Mouse (Mus musculus) testis, adult 2 months (tissue): ENCODE data around the gene Dnm3. TPM values are rescaled to one million over a fixed set of nuclear protein-coding genes. Genes with fewer than 3 reads are reported as not detected.

ENCODE experiments used
- H3K27ac ChIP-seq: fragments of 200-500 bp; 2 replicates; pipeline ENCODE4 v1.5.1; 2012; ENCODE audit warnings: low read depth, low read length; ENCODE audit not compliant: control insufficient read depth, insufficient read depth
- H3K27me3 ChIP-seq: fragments of 200-500 bp; 2 replicates; pipeline ENCODE4 v1.6.1; 2012; ENCODE audit warnings: mild to moderate bottlenecking, low read length, moderate library complexity; ENCODE audit not compliant: control insufficient read depth, insufficient read depth
- H3K36me3 ChIP-seq: fragments of 200-500 bp; 2 replicates; pipeline ENCODE4 v1.6.1; 2012; ENCODE audit warnings: mild to moderate bottlenecking, low read length; ENCODE audit not compliant: control insufficient read depth, insufficient read depth
- H3K4me1 ChIP-seq: fragments of 200-500 bp; 2 replicates; pipeline ENCODE4 v1.6.1; 2012; ENCODE audit warnings: low read length; ENCODE audit not compliant: control insufficient read depth, insufficient read depth
- H3K4me3 ChIP-seq: fragments of 200-500 bp; 2 replicates; pipeline ENCODE4 v1.5.1; 2012; ENCODE audit warnings: low read depth, mild to moderate bottlenecking, low read length, moderate library complexity, mixed read lengths; ENCODE audit not compliant: control insufficient read depth
- CTCF ChIP-seq: fragments of 200-500 bp; IDR thresholded peaks from 2 replicates; pipeline ENCODE4 v1.5.1; 2012; ENCODE audit warnings: low read depth, mild to moderate bottlenecking, inconsistent platforms, low read length, moderate library complexity; ENCODE audit not compliant: control insufficient read depth, insufficient read depth, insufficient replicate concordance
- POLR2A ChIP-seq: fragments of 200-500 bp; IDR thresholded peaks from 2 replicates; pipeline ENCODE4 v1.6.1; 2012; ENCODE audit warnings: low read depth, mild to moderate bottlenecking, inconsistent platforms, low read length, moderate library complexity; ENCODE audit not compliant: control insufficient read depth
- polyA plus RNA-seq: library from polyadenylated mRNA; depleted of rRNA; stranded (reverse); fragments of >200 nt; gene quantifications from 2 replicates; pipeline ENCODE4 v1.2.3, GENCODE M21; 2012

Dnm3 gene
- polyA plus RNA-seq, 1 experiment: 13.8 TPM

DNA sequence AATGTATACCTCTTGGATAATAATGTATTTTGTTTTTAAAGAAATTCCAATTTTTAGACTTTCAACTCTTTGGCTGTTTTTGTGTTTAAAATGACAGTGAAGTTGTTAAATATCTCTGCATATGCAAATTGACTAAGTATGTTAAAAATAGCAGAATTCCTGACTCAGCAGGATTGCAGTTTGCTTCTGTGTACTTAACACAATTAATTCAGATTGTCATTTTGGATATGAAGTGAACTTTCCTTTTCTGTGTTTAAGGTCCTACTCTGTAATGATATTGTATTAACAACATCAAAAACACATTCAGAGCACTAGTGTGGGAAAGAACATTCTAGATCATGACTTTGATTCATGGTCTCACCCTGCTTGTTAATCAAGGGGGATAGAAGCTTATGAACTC, 255.5 kb downstream of the Dnm3 start:
- H3K4me3 ChIP-seq: no peak overlapping the region
- H3K27ac ChIP-seq: no peak overlapping the region
- H3K27me3 ChIP-seq: no peaks in the 10 kb centered on the region
- no peak for TF ChIP-seq CTCF
- no peak for TF ChIP-seq POLR2A
- H3K36me3 ChIP-seq: no peaks in the 10 kb centered on the region
- H3K4me1 ChIP-seq: peaks cover 3% of the 10 kb centered on the region

DNA sequence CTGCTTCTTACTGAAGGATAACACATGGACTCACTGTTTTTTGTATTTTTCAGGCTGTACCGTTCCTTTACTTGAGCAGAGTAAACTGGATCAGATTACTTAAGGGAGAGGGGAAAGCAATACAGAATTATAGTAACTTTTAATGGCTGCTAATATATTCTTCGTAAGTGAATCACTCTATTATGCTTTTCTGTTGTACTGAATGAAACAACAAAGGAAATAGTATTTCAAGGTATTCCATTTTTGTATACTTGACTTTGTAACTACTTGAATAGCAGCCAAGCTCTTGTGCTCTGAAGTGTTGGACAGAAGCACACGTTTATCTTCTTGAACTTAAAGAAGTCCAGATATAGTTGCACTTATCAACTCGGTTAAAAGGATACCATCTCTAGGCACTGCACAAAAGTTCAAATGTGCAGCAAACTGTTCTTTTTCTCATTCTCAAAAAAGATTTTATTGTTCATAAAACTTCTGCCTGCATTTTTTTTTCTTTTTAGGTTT, 256.0 kb downstream of the Dnm3 start:
- Histone ChIP-seq H3K27ac (no peak overlapping the region), H3K4me3 (no peak overlapping the region)
- TF ChIP-seq CTCF (no peak), POLR2A (no peak)

DNA sequence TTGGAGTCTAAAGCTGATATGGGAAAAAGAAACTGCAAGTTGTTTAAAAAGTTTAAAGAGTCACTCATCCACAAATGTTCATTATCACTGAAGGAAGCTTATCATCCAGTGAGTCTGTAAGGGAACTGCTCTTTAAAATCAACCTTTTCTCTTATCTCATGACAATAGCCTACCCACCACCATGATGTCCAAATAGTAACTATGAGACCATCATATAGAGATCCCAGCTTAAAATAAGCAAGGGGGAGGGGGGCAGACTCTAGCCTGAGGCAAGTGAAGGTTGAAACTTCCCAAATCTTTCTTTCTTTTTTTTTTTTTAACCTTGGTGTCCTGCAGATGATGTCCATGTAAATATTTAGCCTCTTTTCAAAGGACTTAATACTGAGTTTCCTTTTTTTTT, 256.9 kb downstream of the Dnm3 start:
- H3K27me3 ChIP-seq: no peaks in the 10 kb centered on the region

More for the DNA sequence above, 256.0 kb downstream of the Dnm3 start:
- Histone ChIP-seq H3K27me3 (no peaks in the 10 kb centered on the region), H3K4me1 (peaks cover 3% of the 10 kb centered on the region), H3K36me3 (no peaks in the 10 kb centered on the region)

GRCm38 (mm10) chr1:162219781-162220180, 258.1 kb downstream of the Dnm3 start:
- TF ChIP-seq CTCF: no peak
- no peak for TF ChIP-seq POLR2A
- Histone ChIP-seq H3K4me3 (no peak overlapping the region), H3K27ac (no peak overlapping the region), H3K36me3 (no peaks in the 10 kb centered on the region), H3K27me3 (no peaks in the 10 kb centered on the region), H3K4me1 (peaks cover 3% of the 10 kb centered on the region)

More for the DNA sequence above, 256.9 kb downstream of the Dnm3 start:
- H3K4me1 ChIP-seq: peaks cover 3% of the 10 kb centered on the region
- H3K4me3 ChIP-seq: no peak overlapping the region
- H3K27ac ChIP-seq: no peak overlapping the region
- no peaks in the 10 kb centered on the region for H3K36me3 ChIP-seq
- TF ChIP-seq POLR2A (no peak), CTCF (no peak)

DNA sequence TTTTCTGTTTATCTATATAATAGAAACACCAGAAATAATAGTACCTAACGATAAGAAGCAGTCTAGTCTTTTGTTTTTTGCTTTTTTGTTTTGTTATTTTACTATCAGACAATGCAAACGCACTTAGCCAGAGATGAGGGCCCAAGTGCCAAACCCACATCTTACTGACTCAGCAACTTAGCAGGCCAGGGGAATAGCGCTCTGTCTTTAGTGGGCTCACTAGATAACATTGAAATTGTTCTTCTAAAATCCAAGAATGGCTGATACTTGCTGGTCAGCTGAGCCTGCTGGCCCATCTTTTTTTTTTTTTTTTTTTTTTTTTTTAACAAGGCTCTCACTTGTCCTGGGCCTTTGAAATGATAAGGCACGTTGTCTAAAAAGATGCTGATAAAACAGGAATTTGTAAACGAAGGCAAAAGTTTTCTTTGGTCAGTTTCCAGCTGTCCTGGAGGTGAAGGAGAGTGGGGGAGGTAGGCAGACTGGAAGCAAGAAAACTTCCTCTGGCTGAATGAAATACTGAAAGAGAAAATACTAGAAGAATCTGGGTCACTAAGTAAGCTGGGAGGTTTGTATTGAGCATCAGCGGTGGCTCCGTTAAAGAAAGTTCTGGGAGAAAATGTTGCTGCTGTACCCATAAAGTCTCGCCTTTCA, 259.2 kb downstream of the Dnm3 start:
- no peak overlapping the region for H3K27ac ChIP-seq

DNA sequence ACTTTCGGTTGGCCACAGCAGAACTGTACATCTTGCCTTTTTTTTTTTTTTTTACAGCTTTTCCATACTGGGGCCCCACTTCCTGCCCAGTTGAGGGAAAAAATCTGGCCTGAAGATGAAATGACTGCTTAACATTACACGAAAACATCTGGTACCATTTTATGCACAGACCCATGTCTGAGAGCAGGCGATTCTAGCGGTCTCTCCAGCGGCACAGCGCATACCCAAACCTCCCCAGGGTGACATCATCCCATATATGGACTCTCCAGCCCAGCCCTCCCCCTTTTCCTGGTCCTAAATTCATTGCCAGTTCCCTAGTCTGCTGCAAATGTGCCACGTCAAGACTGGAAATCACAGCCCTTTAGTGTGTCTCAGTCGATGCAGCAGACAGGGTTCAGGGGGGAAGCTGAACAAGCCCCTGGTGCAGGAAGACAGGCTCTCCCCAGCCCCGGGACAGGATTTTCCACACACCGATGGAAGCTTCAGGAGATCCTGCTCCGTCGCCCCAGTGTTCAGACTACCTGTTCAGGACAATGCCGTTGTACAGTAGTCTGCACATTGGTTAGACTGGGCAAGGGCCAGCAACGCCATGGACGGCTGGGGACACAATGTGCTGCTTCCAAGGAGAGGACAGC, 260.4 kb downstream of the Dnm3 start:
- Histone ChIP-seq H3K27me3 (no peaks in the 10 kb centered on the region), H3K27ac (peak overlapping the region; percentile 79), H3K36me3 (no peaks in the 10 kb centered on the region), H3K4me1 (peaks cover 3% of the 10 kb centered on the region), H3K4me3 (peak overlapping the region; percentile 9)
- no peak for TF ChIP-seq CTCF
- peak; percentile 41; the same call in 1 of the 2 replicates for TF ChIP-seq POLR2A

More for the DNA sequence above, 259.2 kb downstream of the Dnm3 start:
- H3K4me3 ChIP-seq: no peak overlapping the region; the same call in 1 of the 2 replicates
- no peaks in the 10 kb centered on the region for H3K36me3 ChIP-seq
- TF ChIP-seq CTCF (no peak), POLR2A (no peak)
- H3K27me3 ChIP-seq: no peaks in the 10 kb centered on the region
- peaks cover 3% of the 10 kb centered on the region for H3K4me1 ChIP-seq

GRCm38 (mm10) chr1:162216656-162217055, 261.2 kb downstream of the Dnm3 start:
- H3K4me3 ChIP-seq: no peak overlapping the region
- peak overlapping the region; percentile 51 for H3K27ac ChIP-seq
- H3K27me3 ChIP-seq: no peaks in the 10 kb centered on the region
- H3K4me1 ChIP-seq: peaks cover 3% of the 10 kb centered on the region
- H3K36me3 ChIP-seq: no peaks in the 10 kb centered on the region
- TF ChIP-seq POLR2A: no peak
- no peak for TF ChIP-seq CTCF
